Mouse (Mus musculus) G1E (cell line): ENCODE measurements around the gene Fam185a.

ENCODE experiments used
- CTCF ChIP-seq: IDR thresholded peaks from 2 replicates; pipeline ENCODE4 v1.5.1; 2012; ENCODE audit warnings: low read depth, low read length, inconsistent platforms, mixed read lengths
- GATA1 ChIP-seq: IDR thresholded peaks from 2 replicates; pipeline ENCODE4 v1.6.1; 2012; ENCODE audit warnings: borderline replicate concordance, low read length, inconsistent platforms, mixed read lengths
- POLR2AphosphoS5 ChIP-seq: IDR thresholded peaks from 2 replicates; pipeline ENCODE4 v1.6.1; 2012; ENCODE audit warnings: low read depth, low read length, inconsistent platforms; ENCODE audit not compliant: insufficient replicate concordance
- TAL1 ChIP-seq: conservative IDR thresholded peaks from 2 replicates; pipeline ENCODE4 v1.6.1; 2012; ENCODE audit warnings: low read depth, low read length, inconsistent platforms, mixed read lengths

GRCm38 (mm10) chr5:21526835-21527485 is 102.2 kb downstream of the Fam185a start:
- TF ChIP-seq CTCF (no peak), TAL1 (no peak), GATA1 (no peak), POLR2AphosphoS5 (no peak)
